Mouse (Mus musculus): ENCODE results near the gene Gstp2.
"Not testable (repeated sequence)": the region's sequence is repeated elsewhere in the genome, so short reads cannot be mapped to it uniquely, and the experiment has no call there.

DNA sequence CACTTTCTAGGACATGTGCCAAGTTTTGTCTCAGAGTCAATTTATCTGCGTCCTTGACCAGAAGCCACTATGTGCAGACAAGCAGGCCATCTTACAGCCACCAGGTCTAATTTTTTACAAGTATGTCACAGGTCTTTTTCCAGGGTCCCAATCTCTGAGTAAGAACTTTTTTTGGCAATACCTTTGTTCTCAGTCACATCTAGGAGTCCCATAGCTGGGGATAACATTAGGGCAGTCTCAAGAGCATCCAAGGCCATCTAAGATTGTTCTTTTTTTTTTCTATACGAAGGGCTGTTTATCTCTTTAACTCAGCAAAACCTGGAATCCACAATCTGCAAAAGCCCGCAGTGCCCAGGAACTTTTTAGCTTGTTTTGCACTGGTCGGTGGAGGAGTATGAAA lies 17.5 kb upstream of the Gstp2 start:
- not testable (repeated sequence) for TF ChIP-seq CTCF (IDR thresholded peaks at IDR 0.05; ENCODE audit: insufficient read depth, low read length); POLR2A (IDR thresholded peaks at IDR 0.05; ENCODE audit: borderline replicate concordance, extremely low read depth, low read depth, low read length)
